Mouse (Mus musculus) small intestine, adult 2 months (tissue): ENCODE measurements around the gene Ndufv3.

Experiments
- CTCF ChIP-seq: fragments of 200-500 bp; IDR thresholded peaks from 2 replicates; pipeline ENCODE4 v1.5.1; 2012; ENCODE audit warnings: low read depth, mild to moderate bottlenecking, control low read depth, inconsistent platforms, low read length, moderate library complexity, mixed read lengths; ENCODE audit not compliant: insufficient replicate concordance, insufficient read length; ENCODE audit errors: extremely low read depth
- POLR2A ChIP-seq: fragments of 200-500 bp; IDR thresholded peaks from 2 replicates; pipeline ENCODE4 v1.6.1; 2012; ENCODE audit warnings: low read depth, mild to moderate bottlenecking, control low read depth, inconsistent platforms, low read length, moderate library complexity

DNA sequence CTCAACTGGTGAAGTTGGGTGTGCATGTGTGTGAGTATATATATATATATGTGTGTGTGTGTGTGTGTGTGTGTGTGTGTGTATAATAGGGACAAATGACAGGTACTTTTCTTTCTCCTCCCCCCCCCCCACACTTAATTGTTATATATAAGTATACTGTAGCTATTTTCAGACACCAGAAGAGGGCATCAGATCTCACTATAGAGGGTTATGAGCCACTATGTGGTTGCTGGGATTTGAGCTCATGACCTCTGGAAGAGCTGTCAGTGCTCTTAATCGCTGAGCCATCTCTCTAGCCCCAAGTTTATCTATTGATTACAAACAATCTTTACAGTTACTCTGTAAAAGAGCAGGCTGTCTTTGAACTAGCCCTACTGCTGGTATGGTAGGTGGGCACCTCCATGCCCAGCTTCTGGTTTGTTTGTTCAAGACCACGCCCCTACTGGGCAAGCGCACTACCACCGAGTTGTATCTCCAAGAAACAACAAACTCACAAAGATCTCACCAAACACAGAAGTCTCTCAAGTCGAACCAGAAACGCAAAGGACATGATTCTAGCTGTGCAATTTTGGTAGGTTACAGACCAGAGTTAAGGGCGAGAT is 470 bp upstream of the Ndufv3 start:
- TF ChIP-seq CTCF (no peak), POLR2A (no peak)
